Mouse (Mus musculus) B cell, adult (primary cell): ENCODE data around the gene Olfr855. TPM values are rescaled to one million over a fixed set of nuclear protein-coding genes. Genes with fewer than 3 reads are reported as not detected.

Experiments
- total RNA-seq: library from RNA; stranded (reverse); gene quantifications from 4 replicates; pipeline ENCODE4 v1.2.4, GENCODE M21; 2023; ENCODE audit not compliant: inconsistent age

Olfr855 gene
- total RNA-seq, result not detected in 4 replicates

GRCm38 (mm10) chr9:19582317-19582716 lies at the start of gene Olfr855:
TSS of gene Olfr855 (plus strand) at chr9:19582617.

DNA sequence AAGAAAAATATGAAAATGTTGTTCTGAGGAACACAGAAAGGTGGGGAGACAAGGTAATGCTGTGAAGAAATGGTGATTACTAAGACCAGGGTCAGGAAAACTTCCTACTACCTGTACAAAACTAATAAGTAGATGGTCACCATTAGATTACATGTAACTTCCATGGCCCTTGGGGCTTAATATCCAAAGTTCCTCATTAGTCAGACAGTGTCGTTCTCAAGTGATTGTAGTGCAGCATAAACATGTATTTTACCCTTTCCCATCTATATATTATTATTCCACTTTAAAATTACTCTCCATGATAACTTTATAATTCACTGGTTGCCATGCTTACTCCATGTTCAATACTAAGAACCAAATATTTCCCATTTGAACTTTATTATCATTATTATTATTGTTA lies 41.4 kb upstream of the Olfr855 start, which contains the start of gene Olfr853:
TSS of gene Olfr853 (minus strand) at position 101 of the 400 bp plus-strand sequence.

GRCm38 (mm10) chr9:19567282-19567681 lies 15.1 kb upstream of the Olfr855 start, which contains the start of gene Olfr854:
TSS of gene Olfr854 (minus strand) at chr9:19567382.

GRCm38 (mm10) chr9:19621843-19622822 lies 39.7 kb downstream of the Olfr855 start, which contains the start of gene Zfp317:
TSS of gene Zfp317 (plus strand) at chr9:19622102.

Other genes with a start within 250 kb of the Olfr855 start
- not detected in 4 replicates for gene Olfr845, start 246.2 kb upstream of the Olfr855 start, total RNA-seq
- gene Olfr846, start 218.6 kb upstream of the Olfr855 start, total RNA-seq, result not detected in 4 replicates
- not detected in 4 replicates for gene Olfr847, start 203.9 kb upstream of the Olfr855 start, total RNA-seq
- not detected in 4 replicates for gene Olfr849, start 142.4 kb upstream of the Olfr855 start, total RNA-seq
- not detected in 4 replicates for gene Olfr850, start 104.4 kb upstream of the Olfr855 start, total RNA-seq
- gene Olfr851, start 89.3 kb upstream of the Olfr855 start, total RNA-seq, result not detected in 4 replicates
- gene Olfr853, start 41.5 kb upstream of the Olfr855 start, total RNA-seq, result not detected in 4 replicates
- gene Olfr854, start 15.2 kb upstream of the Olfr855 start, total RNA-seq, result not detected in 4 replicates
- 34.2 to 39.6 TPM (median 36.8 TPM) in 4 replicates for gene Zfp317, start 39.5 kb downstream of the Olfr855 start, total RNA-seq
- not detected in 4 replicates for gene Olfr857, start 126.8 kb downstream of the Olfr855 start, total RNA-seq
- gene Olfr58, start 197.7 kb downstream of the Olfr855 start, total RNA-seq, result not detected in 4 replicates
- gene Olfr859, start 222.3 kb downstream of the Olfr855 start, total RNA-seq, result not detected in 4 replicates